Mouse (Mus musculus) heart, embryonic 13.5 days (tissue): ENCODE results near the gene Rbfox3. TPM values are rescaled to one million over a fixed set of nuclear protein-coding genes. Genes with fewer than 3 reads are reported as not detected.

Experiments
- ATAC-seq: fragments of 200-750 bp; cut with Nextera tagmentation; 2 replicates; pipeline ENCODE4 v1.8.0; 2017; ENCODE audit warnings: moderate TSS enrichment; ENCODE audit not compliant: insufficient number of reproducible peaks, low FRiP score, low TSS enrichment; ENCODE audit errors: extremely low read depth
- H3K27ac ChIP-seq: fragments of 300-500 bp; sonication (generic); replicated peaks from 2 replicates; pipeline ENCODE4 v1.5.1; 2015; ENCODE audit warnings: moderate library complexity, mild to moderate bottlenecking, inconsistent platforms
- H3K27me3 ChIP-seq: fragments of 300-500 bp; sonication (generic); replicated peaks from 2 replicates; pipeline ENCODE4 v1.6.1; 2015; ENCODE audit warnings: mild to moderate bottlenecking, inconsistent platforms
- H3K36me3 ChIP-seq: fragments of 300-500 bp; sonication (generic); 2 replicates; pipeline ENCODE4 v1.6.1; 2015; ENCODE audit warnings: mild to moderate bottlenecking, inconsistent platforms
- H3K4me1 ChIP-seq: fragments of 300-500 bp; sonication (generic); 2 replicates; pipeline ENCODE4 v1.6.1; 2015; ENCODE audit warnings: inconsistent platforms
- H3K4me2 ChIP-seq: fragments of 300-500 bp; sonication (generic); 2 replicates; pipeline ENCODE4 v1.6.1; 2015; ENCODE audit warnings: inconsistent platforms, mild to moderate bottlenecking, moderate library complexity
- H3K4me3 ChIP-seq: fragments of 300-500 bp; sonication (generic); 2 replicates; pipeline ENCODE4 v1.5.1; 2015; ENCODE audit warnings: moderate library complexity, mild to moderate bottlenecking, inconsistent platforms
- H3K9ac ChIP-seq: fragments of 300-500 bp; sonication (generic); 2 replicates; pipeline ENCODE4 v1.6.1; 2015; ENCODE audit warnings: inconsistent platforms, mild to moderate bottlenecking, moderate library complexity
- H3K9me3 ChIP-seq: fragments of 300-500 bp; sonication (generic); 2 replicates; pipeline ENCODE4 v1.6.1; 2016; ENCODE audit warnings: inconsistent platforms
- WGBS: fragments of 180-500 bp; shearing (Covaris S2); methylation state at CpG from one replicate; pipeline ENCODE4 v1.1.7; 2015; ENCODE audit warnings: mixed read lengths; 5-methylcytosine and 5-hydroxymethylcytosine counted together
- polyA plus RNA-seq: library from polyadenylated mRNA; unstranded; fragments of >200 nt; fragmentation: Nextera tagmentation; extraction: Ambion mirVana; gene quantifications from 2 replicates; pipeline ENCODE4 v1.2.1, GENCODE M21; 2015

The Rbfox3 gene
- polyA plus RNA-seq, 1 experiment from 2014 or later, result 0.13 TPM

DNA sequence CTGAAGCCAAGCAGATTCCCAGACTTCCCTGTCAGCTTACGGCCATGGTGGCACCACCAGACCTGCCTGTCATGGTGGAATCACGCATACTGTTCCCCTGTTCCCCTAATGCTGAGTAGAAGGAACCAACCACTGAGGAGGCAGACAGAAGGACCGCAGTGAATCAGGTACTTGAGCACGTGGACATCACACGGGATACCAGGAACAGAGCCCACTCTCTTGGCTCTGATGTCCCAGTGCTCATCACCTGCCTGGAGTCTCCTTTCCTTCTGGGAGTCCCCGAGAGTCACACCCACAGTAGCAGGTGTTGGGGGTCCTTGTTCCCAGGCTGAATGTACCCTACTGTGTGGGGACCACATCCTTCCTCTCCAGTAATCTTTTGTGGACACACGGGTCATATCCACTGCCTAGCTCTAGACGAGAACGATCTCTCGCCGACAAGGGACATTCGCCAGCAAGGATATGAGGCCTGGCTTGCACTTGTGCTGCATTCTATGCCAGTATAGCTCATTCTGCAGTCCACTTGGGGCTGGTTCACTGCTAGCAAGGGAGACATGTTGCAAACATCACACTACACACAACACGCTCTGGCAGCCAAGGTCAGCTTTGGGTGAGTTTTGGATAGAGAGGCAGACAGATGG is 32.7 kb downstream of the Rbfox3 start:
- H3K36me3 ChIP-seq, result no peaks in the 10 kb centered on the region
- no peak overlapping the region for H3K9ac ChIP-seq
- peaks cover 22% of the 10 kb centered on the region for H3K27me3 ChIP-seq
- no peak for ATAC-seq
- peaks cover 8% of the 10 kb centered on the region; the same call in 1 of the 2 replicates for H3K4me1 ChIP-seq
- no peak overlapping the region for H3K4me3 ChIP-seq
- no peak overlapping the region for H3K27ac ChIP-seq
- WGBS, result 88% methylated on average over 13 of the region's 13 CpGs
- H3K9me3 ChIP-seq, result 0 out of 2 replicates have a peak, but pooled peaks cover 3% of the 10 kb centered on the region
- H3K4me2 ChIP-seq, result no peak overlapping the region

DNA sequence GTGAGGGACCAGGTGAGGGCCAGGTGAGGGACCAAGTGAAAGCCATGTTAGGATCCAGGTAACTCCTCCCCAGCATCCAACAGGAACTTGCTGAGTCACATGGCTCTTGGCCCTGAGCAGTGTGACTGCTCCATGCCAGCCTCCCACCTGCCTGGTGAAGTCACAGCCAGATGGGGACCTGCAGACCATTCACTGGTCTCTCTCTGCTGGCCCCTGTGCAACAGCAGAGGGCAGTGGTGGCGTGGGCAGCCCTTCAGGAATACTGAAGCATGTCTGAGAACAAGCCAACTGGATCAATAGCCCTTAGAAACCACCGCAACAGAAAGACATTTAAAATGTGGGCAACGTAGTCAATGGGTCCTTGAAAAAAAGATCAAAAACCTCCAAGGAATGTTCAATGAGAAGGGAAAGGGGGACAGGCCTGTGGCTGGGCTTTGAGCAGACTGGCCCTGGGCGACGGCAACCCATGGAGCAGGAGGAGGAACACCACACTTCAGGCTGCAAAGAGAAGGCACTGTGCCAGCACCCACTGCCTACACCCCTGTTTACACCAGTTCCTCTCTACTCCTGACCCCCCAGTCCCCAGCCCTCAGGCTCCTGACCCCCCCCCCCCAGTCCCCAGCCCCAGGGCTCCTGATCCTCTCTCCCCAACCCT is 36.0 kb downstream of the Rbfox3 start:
- H3K4me1 ChIP-seq, result peaks cover 8% of the 10 kb centered on the region; the same call in 1 of the 2 replicates
- H3K4me2 ChIP-seq, result no peak overlapping the region
- H3K27ac ChIP-seq, result no peak overlapping the region
- no peak overlapping the region for H3K4me3 ChIP-seq
- peaks cover 18% of the 10 kb centered on the region for H3K27me3 ChIP-seq
- H3K36me3 ChIP-seq, result no peaks in the 10 kb centered on the region
- no peak for ATAC-seq
- 0 out of 2 replicates have a peak, but pooled peaks cover 3% of the 10 kb centered on the region for H3K9me3 ChIP-seq
- WGBS, result 78% methylated on average over 5 of the region's 5 CpGs
- no peak overlapping the region for H3K9ac ChIP-seq

GRCm38 (mm10) chr11:118874487-118875095 is 36.8 kb downstream of the Rbfox3 start:
- H3K27ac ChIP-seq, result no peak overlapping the region
- no peak for ATAC-seq
- peaks cover 8% of the 10 kb centered on the region; the same call in 1 of the 2 replicates for H3K4me1 ChIP-seq
- WGBS, result 25% methylated on average over 7 of the region's 7 CpGs
- no peak overlapping the region for H3K4me2 ChIP-seq
- H3K4me3 ChIP-seq, result no peak overlapping the region
- H3K27me3 ChIP-seq, result peaks cover 18% of the 10 kb centered on the region
- no peaks in the 10 kb centered on the region for H3K36me3 ChIP-seq
- H3K9me3 ChIP-seq, result 0 out of 2 replicates have a peak, but pooled peaks cover 2% of the 10 kb centered on the region
- no peak overlapping the region for H3K9ac ChIP-seq

DNA sequence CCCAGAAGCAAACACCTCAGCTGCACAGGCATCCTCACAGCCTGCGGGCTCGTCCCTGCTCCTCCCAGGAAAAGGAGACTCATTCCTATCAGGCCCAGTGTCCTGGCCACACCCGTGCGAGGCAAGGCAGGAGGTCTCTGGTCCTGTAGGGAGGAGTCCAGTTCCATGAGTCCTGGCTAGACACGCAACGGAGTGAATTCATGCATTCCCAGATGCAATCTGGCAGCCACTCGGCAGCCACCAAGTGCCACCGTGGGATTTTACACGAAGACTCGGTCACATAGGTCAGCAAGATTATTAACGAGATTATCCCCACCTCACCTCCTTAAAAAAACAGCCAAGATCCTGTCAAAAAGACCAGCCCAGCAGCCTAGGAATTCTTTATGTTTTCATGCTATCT is 37.4 kb downstream of the Rbfox3 start:
- Histone ChIP-seq H3K9me3 (no peaks in the 10 kb centered on the region), H3K4me1 (peaks cover 8% of the 10 kb centered on the region; the same call in 1 of the 2 replicates), H3K36me3 (no peaks in the 10 kb centered on the region), H3K27me3 (peaks cover 18% of the 10 kb centered on the region), H3K27ac (no peak overlapping the region), H3K9ac (no peak overlapping the region), H3K4me2 (no peak overlapping the region), H3K4me3 (no peak overlapping the region)
- WGBS, result 58% methylated on average over 11 of the region's 11 CpGs
- ATAC-seq, result no peak

GRCm38 (mm10) chr11:118871527-118871926 is 39.9 kb downstream of the Rbfox3 start:
- Histone ChIP-seq H3K36me3 (no peaks in the 10 kb centered on the region), H3K27me3 (peaks cover 13% of the 10 kb centered on the region), H3K9me3 (no peaks in the 10 kb centered on the region), H3K9ac (no peak overlapping the region), H3K27ac (no peak overlapping the region), H3K4me3 (no peak overlapping the region), H3K4me2 (no peak overlapping the region), H3K4me1 (peaks cover 8% of the 10 kb centered on the region; the same call in 1 of the 2 replicates)
- 63% methylated on average over 10 of the region's 10 CpGs for WGBS
- no peak for ATAC-seq

DNA sequence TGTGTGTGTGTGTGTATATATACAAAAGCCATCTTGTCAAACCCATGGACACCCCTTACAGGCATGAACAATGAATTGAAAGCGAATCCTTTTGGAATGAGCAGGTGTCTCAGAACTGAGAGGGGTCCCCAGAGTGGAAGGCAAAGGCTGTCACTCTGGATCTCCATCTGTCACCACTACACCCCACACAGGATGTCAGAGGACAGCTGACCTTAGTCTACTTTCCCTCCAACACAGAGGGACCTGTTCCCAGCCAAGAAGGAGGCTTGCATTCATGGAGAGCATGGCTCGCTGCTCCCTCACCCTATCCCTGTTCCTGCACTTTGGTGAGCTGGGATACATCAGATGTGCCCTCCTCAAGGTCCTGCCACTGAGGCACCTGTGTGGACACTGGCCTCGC is 48.0 kb downstream of the Rbfox3 start:
- no peaks in the 10 kb centered on the region for H3K36me3 ChIP-seq
- H3K4me3 ChIP-seq, result no peak overlapping the region
- no peaks in the 10 kb centered on the region for H3K27me3 ChIP-seq
- no peaks in the 10 kb centered on the region for H3K4me1 ChIP-seq
- no peak for ATAC-seq
- H3K4me2 ChIP-seq, result no peak overlapping the region
- H3K9me3 ChIP-seq, result no peaks in the 10 kb centered on the region
- H3K27ac ChIP-seq, result no peak overlapping the region
- H3K9ac ChIP-seq, result no peak overlapping the region
- WGBS, result 80% methylated on average over 3 of the region's 3 CpGs

- H3K27ac ChIP-seq, result no peak overlapping the region
- no peak overlapping the region for H3K4me2 ChIP-seq
- H3K9ac ChIP-seq, result no peak overlapping the region
- peaks cover 4% of the 10 kb centered on the region; the same call in 1 of the 2 replicates for H3K27me3 ChIP-seq
- no peaks in the 10 kb centered on the region for H3K4me1 ChIP-seq
- no peak for ATAC-seq
- no peaks in the 10 kb centered on the region for H3K9me3 ChIP-seq
- 77% methylated on average over 15 of the region's 15 CpGs for WGBS
- H3K36me3 ChIP-seq, result no peaks in the 10 kb centered on the region
- no peak overlapping the region for H3K4me3 ChIP-seq
Observed at GRCm38 (mm10) chr11:118861801-118862431, 49.5 kb downstream of the Rbfox3 start.

GRCm38 (mm10) chr11:118861246-118861645 is 50.2 kb downstream of the Rbfox3 start:
- H3K27me3 ChIP-seq, result peaks cover 4% of the 10 kb centered on the region; the same call in 1 of the 2 replicates
- no peak for ATAC-seq
- H3K4me1 ChIP-seq, result no peaks in the 10 kb centered on the region
- H3K4me3 ChIP-seq, result no peak overlapping the region
- no peak overlapping the region for H3K27ac ChIP-seq
- no peak overlapping the region for H3K4me2 ChIP-seq
- no peaks in the 10 kb centered on the region for H3K9me3 ChIP-seq
- WGBS, result 86% methylated on average over 6 of the region's 6 CpGs
- no peaks in the 10 kb centered on the region for H3K36me3 ChIP-seq
- no peak overlapping the region for H3K9ac ChIP-seq

GRCm38 (mm10) chr11:118860812-118861211 is 50.6 kb downstream of the Rbfox3 start:
- Histone ChIP-seq H3K9me3 (no peaks in the 10 kb centered on the region), H3K9ac (no peak overlapping the region), H3K4me2 (no peak overlapping the region), H3K4me3 (no peak overlapping the region), H3K27ac (no peak overlapping the region), H3K36me3 (no peaks in the 10 kb centered on the region), H3K27me3 (peaks cover 4% of the 10 kb centered on the region; the same call in 1 of the 2 replicates), H3K4me1 (no peaks in the 10 kb centered on the region)
- no peak for ATAC-seq
- WGBS, result 81% methylated on average over 8 of the region's 8 CpGs

DNA sequence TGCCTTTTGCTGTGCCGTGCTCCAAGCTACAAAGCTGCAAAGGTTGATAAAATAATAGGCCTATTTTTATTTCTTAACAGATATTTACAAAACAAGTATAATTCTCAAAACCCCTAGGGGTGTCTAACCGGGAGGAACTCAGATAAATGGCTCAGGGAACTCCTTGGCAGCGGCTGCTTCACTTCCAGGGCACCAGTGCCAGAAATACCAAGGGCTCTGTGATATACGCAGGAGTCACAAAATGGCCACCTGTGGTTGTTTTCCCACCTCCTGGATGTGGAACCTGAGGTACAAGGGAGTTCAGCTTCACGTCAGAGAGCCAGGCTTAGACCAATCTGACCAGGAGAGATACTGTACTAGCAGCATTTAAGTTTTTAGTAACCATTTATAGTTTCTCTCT is 51.6 kb downstream of the Rbfox3 start:
- H3K27ac ChIP-seq, result no peak overlapping the region
- no peak overlapping the region for H3K4me2 ChIP-seq
- no peaks in the 10 kb centered on the region for H3K36me3 ChIP-seq
- H3K27me3 ChIP-seq, result peaks cover 4% of the 10 kb centered on the region; the same call in 1 of the 2 replicates
- no peak overlapping the region for H3K9ac ChIP-seq
- ATAC-seq, result no peak
- no peaks in the 10 kb centered on the region for H3K4me1 ChIP-seq
- H3K4me3 ChIP-seq, result no peak overlapping the region
- no peaks in the 10 kb centered on the region for H3K9me3 ChIP-seq
- 60% methylated on average over 5 of the region's 5 CpGs for WGBS

- no peak overlapping the region for H3K9ac ChIP-seq
- no peak for ATAC-seq
- H3K4me1 ChIP-seq, result no peaks in the 10 kb centered on the region
- H3K4me2 ChIP-seq, result no peak overlapping the region
- no peak overlapping the region for H3K4me3 ChIP-seq
- H3K9me3 ChIP-seq, result no peaks in the 10 kb centered on the region
- peaks cover 4% of the 10 kb centered on the region; the same call in 1 of the 2 replicates for H3K27me3 ChIP-seq
- WGBS, result 75% methylated on average over 11 of the region's 11 CpGs
- H3K27ac ChIP-seq, result no peak overlapping the region
- H3K36me3 ChIP-seq, result no peaks in the 10 kb centered on the region
Observed at GRCm38 (mm10) chr11:118858305-118858704, 53.1 kb downstream of the Rbfox3 start.
